8 mouse cellular contexts compared by ENCODE assay signal in genomic region chr2:48813371-48814222, GRCm38 (mm10). TPM values are rescaled to one million over a fixed set of nuclear protein-coding genes. Genes with fewer than 3 reads are reported as not detected.
DNase-seq lines count a peak whose midpoint lies in the region; ATAC-seq and TF ChIP-seq lines count a peak whose summit lies in the region.

Acvr2a (plus strand) TSS chr2:48814109.

- H3K4me1 ChIP-seq in embryonic facial prominence, embryonic 14.5 days (ENCODE audit: control insufficient read depth, insufficient read depth, low read length), result peaks cover 11% of the 10 kb centered on the region; the same call in 1 of the 2 replicates
- no peaks in the 10 kb centered on the region; the same call in 1 of the 2 replicates for H3K4me1 ChIP-seq in kidney, embryonic 14.5 days (ENCODE audit: control insufficient read depth, insufficient read depth, low read length)
- peaks cover 13% of the 10 kb centered on the region for H3K4me1 ChIP-seq in limb, embryonic 14.5 days (ENCODE audit: control insufficient read depth, insufficient read depth, low read length)
- H3K4me1 ChIP-seq in midbrain, embryonic 16.5 days (ENCODE audit: control insufficient read depth, insufficient read depth, low read length), result peaks cover 16% of the 10 kb centered on the region
- no peaks in the 10 kb centered on the region; the same call in 1 of the 2 replicates for H3K4me1 ChIP-seq in spleen, adult 2 months (ENCODE audit: control insufficient read depth, insufficient read depth, insufficient read length)

- no peaks in the 10 kb centered on the region for H3K27me3 ChIP-seq in embryonic facial prominence, embryonic 14.5 days (replicated peaks; ENCODE audit: control insufficient read depth, insufficient read depth, low read length)
- H3K27me3 ChIP-seq in kidney, embryonic 14.5 days (ENCODE audit: control insufficient read depth, insufficient read depth, low read length), result no peaks in the 10 kb centered on the region
- no peaks in the 10 kb centered on the region for H3K27me3 ChIP-seq in limb, embryonic 14.5 days (ENCODE audit: control insufficient read depth, insufficient read depth, low read length)
- no peaks in the 10 kb centered on the region for H3K27me3 ChIP-seq in midbrain, embryonic 16.5 days (ENCODE audit: control insufficient read depth, insufficient read depth, low read depth, low read length)
- peaks cover 10% of the 10 kb centered on the region for H3K27me3 ChIP-seq in spleen, adult 2 months (ENCODE audit: control insufficient read depth, insufficient read depth, low read length)

- no peak for TF ChIP-seq CTCF in spleen, adult 2 months (IDR thresholded peaks at IDR 0.05; ENCODE audit: extremely low read depth, insufficient read depth, insufficient read length, insufficient replicate concordance)

- peak within 1 kb of the TSS; percentile 83 for H3K9ac ChIP-seq in embryonic facial prominence, embryonic 14.5 days (ENCODE audit: low read depth, low read length)
- H3K9ac ChIP-seq in kidney, embryonic 14.5 days (ENCODE audit: low read depth, low read length), result peak within 1 kb of the TSS; percentile 75
- H3K9ac ChIP-seq in limb, embryonic 14.5 days (ENCODE audit: low read depth, low read length, severe bottlenecking), result peak within 1 kb of the TSS; percentile 92
- peak within 1 kb of the TSS; percentile 93 for H3K9ac ChIP-seq in midbrain, embryonic 16.5 days (ENCODE audit: low read depth, low read length)

- H3K4me3 ChIP-seq in embryonic facial prominence, embryonic 14.5 days (ENCODE audit: low read depth, low read length), result peak within 1 kb of the TSS; percentile 92
- peak within 1 kb of the TSS; percentile 56 for H3K4me3 ChIP-seq in kidney, embryonic 14.5 days (ENCODE audit: low read length)
- peak within 1 kb of the TSS; percentile 86 for H3K4me3 ChIP-seq in limb, embryonic 14.5 days (replicated peaks; ENCODE audit: low read length)
- peak within 1 kb of the TSS; percentile 96 for H3K4me3 ChIP-seq in midbrain, embryonic 16.5 days (ENCODE audit: low read depth, low read length)
- H3K4me3 ChIP-seq in spleen, adult 2 months (ENCODE audit: extremely low read depth, insufficient read depth, insufficient read length), result peak within 1 kb of the TSS; percentile 99

- TF ChIP-seq POLR2A in limb, embryonic 14.5 days (IDR thresholded peaks at IDR 0.05; ENCODE audit: borderline replicate concordance, extremely low read depth, insufficient read depth, insufficient read length), result no peak
- no peak for TF ChIP-seq POLR2A in spleen, adult 2 months (IDR thresholded peaks at IDR 0.05; ENCODE audit: low read depth, low read length)

- H3K36me3 ChIP-seq in embryonic facial prominence, embryonic 14.5 days (ENCODE audit: control insufficient read depth, insufficient read depth, low read length), result no peaks in the 10 kb centered on the region
- no peaks in the 10 kb centered on the region for H3K36me3 ChIP-seq in kidney, embryonic 14.5 days (ENCODE audit: control insufficient read depth, insufficient read depth, low read length)
- H3K36me3 ChIP-seq in limb, embryonic 14.5 days (ENCODE audit: control insufficient read depth, insufficient read depth, low read length), result no peaks in the 10 kb centered on the region
- H3K36me3 ChIP-seq in midbrain, embryonic 16.5 days (ENCODE audit: control insufficient read depth, insufficient read depth, low read length), result no peaks in the 10 kb centered on the region
- H3K36me3 ChIP-seq in spleen, adult 2 months (ENCODE audit: control insufficient read depth, insufficient read depth, low read length), result no peaks in the 10 kb centered on the region

- H3K4me2 ChIP-seq in embryonic facial prominence, embryonic 14.5 days (ENCODE audit: low read depth, low read length), result peak within 1 kb of the TSS; percentile 72
- peak within 1 kb of the TSS; percentile 61 for H3K4me2 ChIP-seq in kidney, embryonic 14.5 days (replicated peaks; ENCODE audit: low read depth, low read length)
- peak within 1 kb of the TSS; percentile 69 for H3K4me2 ChIP-seq in limb, embryonic 14.5 days (replicated peaks; ENCODE audit: low read depth, low read length, severe bottlenecking)
- peak within 1 kb of the TSS; percentile 69 for H3K4me2 ChIP-seq in midbrain, embryonic 16.5 days (ENCODE audit: low read length)

- peak; percentile 92 for ATAC-seq in embryonic facial prominence, embryonic 14.5 days (ENCODE audit: low read depth)
- ATAC-seq in kidney, embryonic 14.5 days (ENCODE audit: low FRiP score, low TSS enrichment), result peak; percentile 92
- peak; percentile 91 for ATAC-seq in limb, embryonic 14.5 days (ENCODE audit: low FRiP score, low read depth)
- ATAC-seq in midbrain, embryonic 16.5 days, result peak; percentile 93

- 1% methylated on average over 30 of the region's 105 CpGs for WGBS in embryonic facial prominence, embryonic 14.5 days
- under 1% methylated on average over 83 of the region's 105 CpGs for WGBS in kidney, embryonic 14.5 days
- WGBS in limb, embryonic 14.5 days, result under 1% methylated on average over 63 of the region's 105 CpGs
- under 1% methylated on average over 78 of the region's 105 CpGs for WGBS in midbrain, embryonic 16.5 days
- 1% methylated on average over 72 of the region's 105 CpGs for WGBS in spleen, adult 2 months

- H3K9me3 ChIP-seq in embryonic facial prominence, embryonic 14.5 days (ENCODE audit: control insufficient read depth, low read length), result no peaks in the 10 kb centered on the region
- H3K9me3 ChIP-seq in kidney, embryonic 14.5 days (ENCODE audit: control insufficient read depth, low read length), result no peaks in the 10 kb centered on the region
- no peaks in the 10 kb centered on the region for H3K9me3 ChIP-seq in limb, embryonic 14.5 days (ENCODE audit: control insufficient read depth, low read length)
- no peaks in the 10 kb centered on the region for H3K9me3 ChIP-seq in midbrain, embryonic 16.5 days (replicated peaks; ENCODE audit: control insufficient read depth, low read length, poor library complexity, severe bottlenecking)

- H3K27ac ChIP-seq in embryonic facial prominence, embryonic 14.5 days (replicated peaks; ENCODE audit: low read depth, low read length), result peak within 1 kb of the TSS; percentile 97
- peak within 1 kb of the TSS; percentile 73 for H3K27ac ChIP-seq in kidney, embryonic 14.5 days (ENCODE audit: low read depth, low read length)
- peak within 1 kb of the TSS; percentile 96 for H3K27ac ChIP-seq in limb, embryonic 14.5 days (replicated peaks; ENCODE audit: low read depth, low read length)
- H3K27ac ChIP-seq in midbrain, embryonic 16.5 days (ENCODE audit: low read length), result peak within 1 kb of the TSS; percentile 98
- H3K27ac ChIP-seq in spleen, adult 2 months (ENCODE audit: insufficient read depth, low read length), result peak within 1 kb of the TSS; percentile 83

- DNase-seq in 416B (ENCODE audit: low read depth), result peak; percentile 80
- peak; percentile 79 to 83 for DNase-seq in adrenal gland, postnatal 4 days (ENCODE audit: low spot score in 2 of 2)
- DNase-seq in embryonic facial prominence, embryonic 14.5 days (ENCODE audit: low spot score), result peak; percentile 94
- peak; percentile 89 to 91 for DNase-seq in heart, adult 9 months (ENCODE audit: low spot score in 2 of 2)
- peak; percentile 83 for DNase-seq in limb, embryonic 14.5 days (ENCODE audit: low spot score)
- peak; percentile 27 to 79 for DNase-seq in spleen, adult 2 months (ENCODE audit: low read depth in 1 of 2, low spot score in 2 of 2)

RNA-seq across cellular contexts. Expression of gene Acvr2a, which starts in this region (rescaled TPM):
- 10 to 100 TPM; 24.7 to 25.3 TPM for total RNA-seq in adrenal gland, postnatal 4 days (2021)
- 19.6 and 25.3 TPM in 2 replicates for polyA plus RNA-seq in embryonic facial prominence, embryonic 14.5 days (2014; fragmentation: Nextera tagmentation; extraction: Ambion mirVana)
- 10.8 and 18.5 TPM in 2 replicates for polyA plus RNA-seq in kidney, embryonic 14.5 days (2014; fragmentation: Nextera tagmentation; extraction: Ambion mirVana)
- 14.2 and 14.9 TPM in 2 replicates for polyA plus RNA-seq in limb, embryonic 14.5 days (2012; rRNA removed)
- 24.4 and 32.7 TPM in 2 replicates for polyA plus RNA-seq in limb, embryonic 14.5 days (2014; fragmentation: Nextera tagmentation; extraction: Ambion mirVana)
- 45.7 and 52.8 TPM in 2 replicates for polyA plus RNA-seq in midbrain, embryonic 16.5 days (2015; fragmentation: Nextera tagmentation; extraction: Ambion mirVana)
- polyA plus RNA-seq in spleen, adult 2 months (2012; rRNA removed), result 0.62 and 0.75 TPM in 2 replicates

Comparison
In these comparisons a context has a peak if more than half of its experiments do, and no peak if none do; other contexts are left out.
1. Peak in every context shown above with its lines: DNase-seq, ATAC-seq, H3K4me3 ChIP-seq and H3K27ac ChIP-seq.
2. Peak in DNase-seq, H3K4me3 ChIP-seq and H3K27ac ChIP-seq in spleen, adult 2 months; RNA of the gene not detected or under 1 TPM.